Mouse (Mus musculus): Measurements from ENCODE around the gene Cldn3. TPM values are rescaled to one million over a fixed set of nuclear protein-coding genes. Genes with fewer than 3 reads are reported as not detected.

Gene Cldn3
- polyA plus RNA-seq, 1 experiment from 2014 or later, result 2.8 TPM

GRCm38 (mm10) chr5:134970671-134971070, 15.3 kb upstream of the Cldn3 start:
- ATAC-seq (ENCODE audit: low FRiP score), result no peak
- H3K9ac ChIP-seq, result no peak overlapping the region
- no peak overlapping the region for H3K4me2 ChIP-seq
- 80% methylated on average over 8 of the region's 8 CpGs for WGBS
- H3K27me3 ChIP-seq, result peaks cover 23% of the 10 kb centered on the region; the same call in 1 of the 2 replicates
- no peak overlapping the region for H3K4me3 ChIP-seq
- H3K27ac ChIP-seq, result no peak overlapping the region
- H3K36me3 ChIP-seq, result no peaks in the 10 kb centered on the region
- no peaks in the 10 kb centered on the region for H3K9me3 ChIP-seq
- peaks cover 11% of the 10 kb centered on the region for H3K4me1 ChIP-seq (replicated peaks)

GRCm38 (mm10) chr5:134973081-134973480, 12.9 kb upstream of the Cldn3 start:
- H3K4me2 ChIP-seq, result no peak overlapping the region

GRCm38 (mm10) chr5:134973526-134973925, 12.5 kb upstream of the Cldn3 start:
- Histone ChIP-seq H3K27ac (no peak overlapping the region), H3K36me3 (no peaks in the 10 kb centered on the region), H3K4me2 (no peak overlapping the region), H3K4me3 (no peak overlapping the region), H3K9ac (no peak overlapping the region), H3K27me3 (no peaks in the 10 kb centered on the region), H3K9me3 (no peaks in the 10 kb centered on the region), H3K4me1 (replicated peaks) (no peaks in the 10 kb centered on the region)
- 88% methylated on average over 7 of the region's 7 CpGs for WGBS
- no peak for ATAC-seq (ENCODE audit: low FRiP score)

More at GRCm38 (mm10) chr5:134973081-134973480, 12.9 kb upstream of the Cldn3 start:
- no peak for ATAC-seq (ENCODE audit: low FRiP score)
- H3K9me3 ChIP-seq, result no peaks in the 10 kb centered on the region
- peaks cover under 1% of the 10 kb centered on the region; the same call in 1 of the 2 replicates for H3K27me3 ChIP-seq
- no peak overlapping the region for H3K27ac ChIP-seq
- H3K36me3 ChIP-seq, result no peaks in the 10 kb centered on the region
- no peak overlapping the region for H3K9ac ChIP-seq
- no peaks in the 10 kb centered on the region for H3K4me1 ChIP-seq (replicated peaks)
- no peak overlapping the region for H3K4me3 ChIP-seq

GRCm38 (mm10) chr5:134974294-134974693, 11.7 kb upstream of the Cldn3 start:
- ATAC-seq (ENCODE audit: low FRiP score), result no peak
- whole genome bisulfite sequencing, result 76% methylated on average over 7 of the region's 7 CpGs

GRCm38 (mm10) chr5:134974921-134975320, 11.1 kb upstream of the Cldn3 start:
- no peaks in the 10 kb centered on the region for H3K27me3 ChIP-seq
- no peak overlapping the region for H3K9ac ChIP-seq
- no peak overlapping the region for H3K4me2 ChIP-seq
- no peaks in the 10 kb centered on the region for H3K36me3 ChIP-seq
- no peak overlapping the region for H3K4me3 ChIP-seq
- H3K9me3 ChIP-seq, result no peaks in the 10 kb centered on the region
- ATAC-seq (ENCODE audit: low FRiP score), result no peak
- H3K4me1 ChIP-seq (replicated peaks), result no peaks in the 10 kb centered on the region
- whole genome bisulfite sequencing, result 77% methylated on average over 2 of the region's 2 CpGs
- no peak overlapping the region for H3K27ac ChIP-seq

More at GRCm38 (mm10) chr5:134974294-134974693, 11.7 kb upstream of the Cldn3 start:
- Histone ChIP-seq H3K4me1 (replicated peaks) (no peaks in the 10 kb centered on the region), H3K27me3 (no peaks in the 10 kb centered on the region), H3K4me3 (no peak overlapping the region), H3K36me3 (no peaks in the 10 kb centered on the region), H3K9ac (no peak overlapping the region), H3K9me3 (no peaks in the 10 kb centered on the region), H3K4me2 (no peak overlapping the region), H3K27ac (no peak overlapping the region)

- Histone ChIP-seq H3K27me3 (no peaks in the 10 kb centered on the region), H3K4me3 (no peak overlapping the region), H3K9ac (no peak overlapping the region), H3K27ac (no peak overlapping the region), H3K4me2 (no peak overlapping the region), H3K36me3 (no peaks in the 10 kb centered on the region), H3K4me1 (replicated peaks) (no peaks in the 10 kb centered on the region), H3K9me3 (no peaks in the 10 kb centered on the region)
- ATAC-seq (ENCODE audit: low FRiP score), result no peak
- 77% methylated on average over 2 of the region's 2 CpGs for WGBS
Measured at GRCm38 (mm10) chr5:134976164-134976563, 9.8 kb upstream of the Cldn3 start.

GRCm38 (mm10) chr5:134976577-134977250, 9.3 kb upstream of the Cldn3 start:
- WGBS, result 90% methylated on average over 14 of the region's 14 CpGs

GRCm38 (mm10) chr5:134977837-134978236, 8.2 kb upstream of the Cldn3 start:
- Histone ChIP-seq H3K4me2 (no peak overlapping the region), H3K27ac (no peak overlapping the region), H3K4me3 (no peak overlapping the region), H3K9ac (no peak overlapping the region), H3K36me3 (no peaks in the 10 kb centered on the region), H3K4me1 (replicated peaks) (no peaks in the 10 kb centered on the region), H3K27me3 (no peaks in the 10 kb centered on the region), H3K9me3 (no peaks in the 10 kb centered on the region)
- WGBS, result 83% methylated on average over 4 of the region's 4 CpGs
- no peak for ATAC-seq (ENCODE audit: low FRiP score)

More at GRCm38 (mm10) chr5:134976577-134977250, 9.3 kb upstream of the Cldn3 start:
- Histone ChIP-seq H3K4me3 (no peak overlapping the region), H3K36me3 (no peaks in the 10 kb centered on the region), H3K27ac (no peak overlapping the region), H3K27me3 (no peaks in the 10 kb centered on the region), H3K9ac (no peak overlapping the region), H3K4me2 (no peak overlapping the region), H3K4me1 (replicated peaks) (no peaks in the 10 kb centered on the region), H3K9me3 (no peaks in the 10 kb centered on the region)
- ATAC-seq (ENCODE audit: low FRiP score), result no peak

- WGBS, result 63% methylated on average over 10 of the region's 10 CpGs
- Histone ChIP-seq H3K4me3 (no peak overlapping the region), H3K27me3 (peaks cover 23% of the 10 kb centered on the region), H3K4me1 (replicated peaks) (peaks cover 13% of the 10 kb centered on the region), H3K27ac (no peak overlapping the region), H3K9me3 (no peaks in the 10 kb centered on the region), H3K9ac (no peak overlapping the region), H3K36me3 (no peaks in the 10 kb centered on the region), H3K4me2 (no peak overlapping the region)
- ATAC-seq (ENCODE audit: low FRiP score), result no peak
Measured at GRCm38 (mm10) chr5:134981149-134981548, 4.9 kb upstream of the Cldn3 start.

- Histone ChIP-seq H3K36me3 (no peaks in the 10 kb centered on the region), H3K27me3 (peaks cover 42% of the 10 kb centered on the region), H3K9me3 (no peaks in the 10 kb centered on the region), H3K4me2 (no peak overlapping the region), H3K27ac (no peak overlapping the region), H3K9ac (no peak overlapping the region), H3K4me1 (replicated peaks) (peaks cover 25% of the 10 kb centered on the region), H3K4me3 (no peak overlapping the region)
- 88% methylated on average over 1 of the region's 1 CpGs for WGBS
- no peak for ATAC-seq (ENCODE audit: low FRiP score)
Measured at GRCm38 (mm10) chr5:134983111-134983510, 2.9 kb upstream of the Cldn3 start.

GRCm38 (mm10) chr5:134983771-134984170, 2.2 kb upstream of the Cldn3 start:
- no peak overlapping the region for H3K4me2 ChIP-seq
- peaks cover 25% of the 10 kb centered on the region for H3K4me1 ChIP-seq (replicated peaks)
- H3K9me3 ChIP-seq, result no peaks in the 10 kb centered on the region
- H3K27me3 ChIP-seq, result peaks cover 48% of the 10 kb centered on the region
- ATAC-seq (ENCODE audit: low FRiP score), result no peak
- H3K27ac ChIP-seq, result no peak overlapping the region; the same call in 1 of the 2 replicates
- no peak overlapping the region for H3K4me3 ChIP-seq
- H3K36me3 ChIP-seq, result no peaks in the 10 kb centered on the region
- 7% methylated on average over 3 of the region's 3 CpGs for WGBS
- 0 out of 2 replicates have a peak overlapping the region, but pooled peaks have one; percentile 13 for H3K9ac ChIP-seq

GRCm38 (mm10) chr5:134986298-134987268, 569 bp downstream of the Cldn3 start:
- ATAC-seq (ENCODE audit: low FRiP score), result 0 out of 2 replicates have a peak, but pooled peaks have one; percentile 10
- Histone ChIP-seq H3K4me3 (peak overlapping the region; percentile 28), H3K4me1 (replicated peaks) (peaks cover 25% of the 10 kb centered on the region), H3K9ac (no peak overlapping the region), H3K9me3 (no peaks in the 10 kb centered on the region), H3K36me3 (no peaks in the 10 kb centered on the region), H3K27me3 (peaks cover 65% of the 10 kb centered on the region), H3K4me2 (peak overlapping the region; percentile 48), H3K27ac (no peak overlapping the region)
- WGBS, result 3% methylated on average over 79 of the region's 79 CpGs
